Mouse (Mus musculus): ENCODE data around the gene Gm21860. TPM values are rescaled to one million over a fixed set of nuclear protein-coding genes. Genes with fewer than 3 reads are reported as not detected.
"Not testable (repeated sequence)": the region's sequence is repeated elsewhere in the genome, so short reads cannot be mapped to it uniquely, and the experiment has no call there.

The Gm21860 gene
- polyA plus RNA-seq, 2 experiments, result not detected

- not testable (repeated sequence) for H3K4me3 ChIP-seq (ENCODE audit: insufficient read depth in 1 of 2, low read depth in 2 of 2, low read length in 2 of 2); H3K4me1 ChIP-seq (replicated peaks; ENCODE audit: control insufficient read depth in 2 of 2, insufficient read depth in 2 of 2, low read length in 1 of 2); H3K27ac ChIP-seq; H3K9ac ChIP-seq (replicated peaks); DNase-seq (ENCODE audit: low read depth in 3 of 3, low spot score in 3 of 3); H3K4me2 ChIP-seq (ENCODE audit: low read depth); H3K27me3 ChIP-seq (ENCODE audit: control insufficient read depth, insufficient read depth, low read length)
- H3K9me3 ChIP-seq (ENCODE audit: control insufficient read depth, low read length), result peaks cover 45% of the 10 kb centered on the region
- WGBS (ENCODE audit: insufficient replicate concordance), result 79% methylated on average over 42 of the region's 43 CpGs
- peaks cover 46% of the 10 kb centered on the region for H3K36me3 ChIP-seq (replicated peaks; ENCODE audit: control insufficient read depth, insufficient read depth, low read depth)
- peak; percentile 9 for ATAC-seq (ENCODE audit: insufficient read depth)
Measured at GRCm38 (mm10) chrY:90741452-90742260, 13.0 kb downstream of the Gm21860 start.

- peaks cover 45% of the 10 kb centered on the region for H3K9me3 ChIP-seq (ENCODE audit: control insufficient read depth, low read length)
- 78% methylated on average over 38 of the region's 38 CpGs for WGBS (ENCODE audit: insufficient replicate concordance)
- ATAC-seq (ENCODE audit: insufficient read depth), result peak; percentile 13
- H3K27me3 ChIP-seq (ENCODE audit: control insufficient read depth, insufficient read depth, low read length); H3K9ac ChIP-seq (replicated peaks); H3K4me3 ChIP-seq (ENCODE audit: insufficient read depth in 1 of 2, low read depth in 2 of 2, low read length in 2 of 2); DNase-seq (ENCODE audit: low read depth in 3 of 3, low spot score in 3 of 3); H3K4me1 ChIP-seq (replicated peaks; ENCODE audit: control insufficient read depth in 2 of 2, insufficient read depth in 2 of 2, low read length in 1 of 2); H3K27ac ChIP-seq; H3K4me2 ChIP-seq (ENCODE audit: low read depth): not testable (repeated sequence)
- peaks cover 46% of the 10 kb centered on the region for H3K36me3 ChIP-seq (replicated peaks; ENCODE audit: control insufficient read depth, insufficient read depth, low read depth)
Measured at GRCm38 (mm10) chrY:90741006-90741405, 13.6 kb downstream of the Gm21860 start.

- Histone ChIP-seq H3K27me3 (ENCODE audit: control insufficient read depth, insufficient read depth, low read length) (no peaks in the 10 kb centered on the region), H3K36me3 (replicated peaks; ENCODE audit: control insufficient read depth, insufficient read depth, low read depth) (peaks cover 46% of the 10 kb centered on the region), H3K27ac (no peak overlapping the region), H3K9me3 (ENCODE audit: control insufficient read depth, low read length) (peaks cover 45% of the 10 kb centered on the region), H3K4me3 (ENCODE audit: insufficient read depth in 1 of 2, low read depth in 2 of 2, low read length in 2 of 2) (no peak overlapping the region), H3K4me2 (ENCODE audit: low read depth) (no peak overlapping the region), H3K9ac (replicated peaks) (no peak overlapping the region), H3K4me1 (replicated peaks; ENCODE audit: control insufficient read depth in 2 of 2, insufficient read depth in 2 of 2, low read length in 1 of 2) (no peaks in the 10 kb centered on the region)
- WGBS (ENCODE audit: insufficient replicate concordance), result 40% methylated on average over 14 of the region's 14 CpGs
- no peak for TF ChIP-seq EP300 (IDR thresholded peaks at IDR 0.05; ENCODE audit: low read depth)
- no peak for TF ChIP-seq CTCF (IDR thresholded peaks at IDR 0.05; ENCODE audit: low read depth)
- ATAC-seq (ENCODE audit: insufficient read depth) (peak; percentile 22; the same call in 1 of the 2 replicates), DNase-seq (ENCODE audit: low read depth in 3 of 3, low spot score in 3 of 3) (peak in 1 of 3 experiments; percentile 75)
Measured at GRCm38 (mm10) chrY:90740013-90740561, 14.5 kb downstream of the Gm21860 start.

- H3K27me3 ChIP-seq (ENCODE audit: control insufficient read depth, insufficient read depth, low read length); H3K4me3 ChIP-seq (ENCODE audit: insufficient read depth in 1 of 2, low read depth in 2 of 2, low read length in 2 of 2); H3K4me2 ChIP-seq (ENCODE audit: low read depth); H3K27ac ChIP-seq; H3K4me1 ChIP-seq (replicated peaks; ENCODE audit: control insufficient read depth in 2 of 2, insufficient read depth in 2 of 2, low read length in 1 of 2); H3K9ac ChIP-seq (replicated peaks): not testable (repeated sequence)
- WGBS (ENCODE audit: insufficient replicate concordance), result 45% methylated on average over 11 of the region's 11 CpGs
- H3K36me3 ChIP-seq (replicated peaks; ENCODE audit: control insufficient read depth, insufficient read depth, low read depth), result peaks cover 46% of the 10 kb centered on the region
- DNase-seq (ENCODE audit: low read depth in 3 of 3, low spot score in 3 of 3) (peak in 1 of 3 experiments; percentile 59), ATAC-seq (ENCODE audit: insufficient read depth) (peak; percentile 17; the same call in 1 of the 2 replicates)
- peaks cover 45% of the 10 kb centered on the region for H3K9me3 ChIP-seq (ENCODE audit: control insufficient read depth, low read length)
Measured at GRCm38 (mm10) chrY:90739531-90740012, 15.0 kb downstream of the Gm21860 start.

GRCm38 (mm10) chrY:90738841-90739530, 15.6 kb downstream of the Gm21860 start:
- 70% methylated on average over 28 of the region's 28 CpGs for WGBS (ENCODE audit: insufficient replicate concordance)
- H3K36me3 ChIP-seq (replicated peaks; ENCODE audit: control insufficient read depth, insufficient read depth, low read depth), result peaks cover 46% of the 10 kb centered on the region
- H3K27ac ChIP-seq; H3K4me2 ChIP-seq (ENCODE audit: low read depth); H3K4me3 ChIP-seq (ENCODE audit: insufficient read depth in 1 of 2, low read depth in 2 of 2, low read length in 2 of 2); H3K27me3 ChIP-seq (ENCODE audit: control insufficient read depth, insufficient read depth, low read length); H3K9ac ChIP-seq (replicated peaks); DNase-seq (ENCODE audit: low read depth in 3 of 3, low spot score in 3 of 3); H3K4me1 ChIP-seq (replicated peaks; ENCODE audit: control insufficient read depth in 2 of 2, insufficient read depth in 2 of 2, low read length in 1 of 2): not testable (repeated sequence)
- peak; percentile 26; the same call in 1 of the 2 replicates for ATAC-seq (ENCODE audit: insufficient read depth)
- H3K9me3 ChIP-seq (ENCODE audit: control insufficient read depth, low read length), result peaks cover 45% of the 10 kb centered on the region

Data from liver, embryonic 14.5 days (tissue).